Mouse (Mus musculus): ENCODE data around the gene T.
"Not testable (repeated sequence)": the region's sequence is repeated elsewhere in the genome, so short reads cannot be mapped to it uniquely, and the experiment has no call there.

The T gene

GRCm38 (mm10) chr17:8433978-8434960 lies at the start of gene T:
Gene T (plus strand): TSS chr17:8434423.
- no peak for DNase-seq

GRCm38 (mm10) chr17:8385441-8385840 lies 48.8 kb upstream of the T start:
- no peak for DNase-seq

DNA sequence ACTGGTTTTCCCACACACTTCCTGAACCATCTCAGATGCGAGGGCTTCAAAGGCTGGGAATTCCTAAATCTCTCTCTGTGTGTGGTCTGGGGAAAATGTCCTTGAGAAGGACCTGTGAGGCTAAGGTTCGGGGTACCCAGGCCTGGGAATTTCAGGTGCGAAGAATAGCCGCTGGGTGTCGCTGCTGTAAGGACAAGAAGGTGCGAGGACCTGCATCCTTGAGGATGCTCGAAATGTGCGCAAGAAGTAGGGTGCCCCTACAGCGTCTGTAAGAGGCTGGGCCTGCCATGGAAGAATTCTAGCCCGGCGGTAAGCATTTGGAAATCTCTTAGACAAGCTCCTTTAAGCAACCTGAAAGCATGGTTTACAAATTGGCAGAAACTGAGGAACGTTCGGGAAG lies 45.8 kb upstream of the T start:
- peak; percentile 65 for DNase-seq

GRCm38 (mm10) chr17:8388990-8389789 lies 45.0 kb upstream of the T start:
- DNase-seq, result peak; percentile 56

- no peak for DNase-seq
These were observed 44.5 kb upstream of the T start for GRCm38 (mm10) chr17:8389790-8390095.

DNA sequence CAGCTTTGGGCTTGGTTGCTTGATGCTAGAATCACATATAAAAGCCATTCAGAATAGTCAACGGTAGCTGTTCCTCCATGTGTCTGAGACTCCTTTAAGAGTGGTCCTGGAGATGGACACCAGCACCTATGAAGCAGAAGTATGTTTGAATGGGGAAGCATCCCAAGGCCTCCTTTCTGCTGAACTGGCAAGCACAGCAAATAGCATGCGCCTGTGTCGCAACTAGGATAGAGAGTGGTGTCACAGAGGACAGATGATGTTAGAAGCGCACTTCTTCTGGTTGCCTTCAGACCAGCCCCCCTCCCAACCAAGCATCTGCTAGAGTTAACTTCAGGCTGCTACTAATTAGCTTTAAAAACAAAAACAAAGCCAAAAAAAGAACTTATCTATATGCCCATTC lies 43.7 kb upstream of the T start:
- no peak for DNase-seq

DNA sequence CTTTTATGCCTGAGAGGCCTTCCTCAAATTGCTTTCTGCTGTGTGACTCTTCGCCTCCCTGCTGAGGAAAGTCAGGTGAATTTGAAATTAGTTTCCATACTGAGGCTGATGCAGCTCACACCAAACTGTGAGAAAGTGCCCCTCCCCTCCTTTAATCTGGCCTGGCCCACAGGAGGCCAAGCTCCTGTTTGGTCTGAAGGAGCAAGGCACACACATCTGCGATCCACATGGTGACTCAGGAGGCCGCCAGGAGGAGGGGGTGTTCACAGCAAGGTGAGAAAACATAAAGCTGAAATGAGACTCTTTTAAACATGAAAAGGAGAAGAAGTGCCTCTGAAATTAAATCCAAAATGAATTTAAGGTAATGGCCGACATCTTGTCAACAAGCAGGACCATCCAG lies 37.9 kb upstream of the T start:
- no peak for DNase-seq

- no peak for DNase-seq
These were observed 36.3 kb upstream of the T start for GRCm38 (mm10) chr17:8397946-8398345.

DNA sequence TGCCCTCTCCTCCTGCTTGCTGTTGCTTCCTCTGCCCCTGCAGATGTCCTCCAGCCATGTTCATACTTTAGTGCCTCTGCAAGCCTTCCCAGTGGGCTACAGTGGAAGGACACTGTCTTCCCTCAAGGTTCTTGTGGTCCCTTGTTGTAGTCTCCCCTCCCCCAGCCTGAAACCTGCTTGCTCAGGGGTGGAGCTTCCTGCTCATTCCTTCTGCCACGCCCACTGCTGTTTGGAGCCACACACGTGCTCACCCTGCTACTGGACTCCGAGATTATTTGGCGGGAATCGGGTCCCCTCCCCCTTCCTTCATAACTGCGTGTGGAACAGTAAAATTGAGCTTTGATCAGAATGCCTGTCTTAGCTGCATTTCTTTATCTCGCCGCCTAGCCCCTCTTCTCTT lies 30.3 kb upstream of the T start:
- DNase-seq, result not testable (repeated sequence)

DNA sequence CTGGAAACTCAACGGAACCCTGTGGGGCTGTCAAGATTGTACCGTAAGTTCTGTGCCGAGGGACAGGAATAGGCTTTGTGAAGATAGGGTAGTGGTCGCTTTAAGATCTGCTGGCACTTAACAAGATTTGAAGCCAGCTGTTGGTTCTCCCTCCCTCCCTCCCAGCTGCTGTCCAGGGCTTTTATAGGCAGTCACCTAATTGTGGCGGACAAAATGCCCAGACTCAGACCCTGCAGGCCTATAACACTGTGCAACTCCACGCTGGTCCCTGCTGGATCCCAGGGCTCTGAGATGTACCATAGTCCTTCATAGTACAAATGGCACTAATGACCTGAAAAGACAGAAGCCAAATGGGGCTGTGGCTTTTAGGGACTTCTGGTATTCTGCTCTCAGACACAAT lies 27.9 kb upstream of the T start:
- peak; percentile 35 for DNase-seq

DNA sequence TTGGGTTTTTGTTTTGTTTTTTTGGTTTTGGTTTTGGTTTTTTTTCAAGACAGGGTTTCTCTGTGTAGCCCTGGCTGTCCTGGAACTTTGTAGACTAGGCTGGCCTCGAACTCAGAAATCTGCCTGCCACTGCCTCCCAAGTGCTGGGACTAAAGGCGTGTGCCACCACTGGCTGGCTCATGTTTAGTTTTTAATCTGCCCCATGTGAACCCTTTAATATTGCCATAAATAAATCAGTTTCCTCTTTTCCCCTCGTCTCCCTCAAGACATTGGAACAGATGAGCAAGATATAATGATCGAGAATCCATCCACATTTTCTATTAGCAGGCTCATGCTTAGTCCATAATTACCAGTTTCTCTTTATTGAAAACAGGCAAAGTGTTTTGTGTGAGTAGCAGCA lies 26.2 kb upstream of the T start:
- DNase-seq, result not testable (repeated sequence)

DNA sequence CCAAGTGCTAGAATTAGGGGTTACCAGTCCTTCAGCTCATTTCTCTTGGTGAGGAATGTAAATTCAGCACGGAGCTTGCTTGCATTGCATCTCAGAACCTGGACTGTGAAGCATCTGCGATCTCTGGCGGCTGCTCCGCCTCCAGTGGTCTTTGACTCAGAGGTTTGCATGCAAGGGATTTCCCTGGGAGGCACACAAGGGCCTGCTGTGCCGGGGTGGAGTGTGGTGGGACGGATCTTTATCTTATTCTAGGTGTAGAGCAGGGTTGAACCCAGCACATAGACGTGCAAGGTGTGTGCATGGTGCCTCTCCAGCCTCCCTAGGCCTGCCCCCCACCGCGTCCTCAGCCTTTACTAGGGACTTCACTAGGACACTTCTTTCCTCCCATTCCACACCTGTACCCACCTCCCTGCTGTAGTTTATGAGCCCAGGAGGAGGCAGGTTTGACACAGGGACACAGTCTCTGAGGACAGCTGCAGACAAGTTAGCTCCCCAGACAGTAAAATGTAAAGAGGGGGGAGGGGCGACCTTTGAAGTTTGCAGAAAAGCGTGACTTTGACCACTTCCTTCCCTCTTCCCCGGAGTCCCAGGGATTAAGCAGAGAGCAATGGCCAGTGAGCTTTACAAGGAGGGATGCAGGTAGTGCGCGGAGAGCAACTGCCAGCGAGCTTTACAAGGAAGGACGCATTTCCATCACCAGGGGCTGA lies 25.5 kb upstream of the T start:
- DNase-seq, result no peak

- DNase-seq, result no peak
These were observed 23.9 kb upstream of the T start for GRCm38 (mm10) chr17:8410330-8410729.

GRCm38 (mm10) chr17:8413656-8414055 lies 20.6 kb upstream of the T start:
- no peak for DNase-seq

GRCm38 (mm10) chr17:8415533-8415932 lies 18.7 kb upstream of the T start:
- DNase-seq, result peak; percentile 51

- DNase-seq, result no peak
These were observed 17.4 kb upstream of the T start for GRCm38 (mm10) chr17:8416865-8417264.

DNA sequence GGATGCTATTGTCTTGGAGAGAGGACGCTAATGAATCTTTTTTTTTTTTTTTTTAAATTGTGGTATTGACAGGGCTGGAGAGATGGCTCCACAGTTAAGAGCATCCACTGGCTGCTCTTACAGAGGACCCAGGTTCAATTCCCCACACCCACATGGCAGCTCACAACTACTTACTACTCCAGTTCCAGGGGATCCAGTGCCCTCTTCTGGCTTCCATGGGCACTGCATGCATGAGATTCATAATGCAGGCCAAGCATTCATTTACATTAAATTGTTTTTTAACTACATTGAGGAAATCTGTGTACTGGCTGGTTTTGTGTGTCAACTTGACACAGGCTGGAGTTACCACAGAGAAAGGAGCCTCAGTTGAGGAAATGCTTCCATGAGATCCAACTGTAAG lies 13.5 kb upstream of the T start:
- no peak for DNase-seq

- DNase-seq, result no peak
These were observed 12.7 kb upstream of the T start for GRCm38 (mm10) chr17:8421517-8421916.

DNA sequence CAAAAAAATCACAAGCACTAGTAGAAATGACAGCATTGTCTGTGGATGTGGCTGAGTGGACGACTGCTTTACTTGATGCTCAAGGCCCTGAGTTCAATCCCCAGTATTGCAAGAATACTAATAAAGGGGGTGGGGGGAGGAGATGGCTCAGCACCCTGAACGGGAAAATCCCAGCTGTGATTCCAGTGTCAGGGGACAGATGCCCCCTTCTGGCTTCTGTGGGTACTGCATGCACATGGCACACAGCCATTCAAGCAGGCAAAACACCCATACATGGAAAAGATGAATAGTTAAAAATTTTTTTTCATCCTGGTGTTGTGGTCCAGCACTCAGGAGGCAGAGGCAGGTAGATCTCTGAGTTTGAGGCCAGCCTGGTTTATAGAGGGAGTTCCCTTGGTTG lies 10.9 kb upstream of the T start:
- DNase-seq, result peak; percentile 64

GRCm38 (mm10) chr17:8429436-8429835 lies 4.8 kb upstream of the T start:
- no peak for DNase-seq

DNA sequence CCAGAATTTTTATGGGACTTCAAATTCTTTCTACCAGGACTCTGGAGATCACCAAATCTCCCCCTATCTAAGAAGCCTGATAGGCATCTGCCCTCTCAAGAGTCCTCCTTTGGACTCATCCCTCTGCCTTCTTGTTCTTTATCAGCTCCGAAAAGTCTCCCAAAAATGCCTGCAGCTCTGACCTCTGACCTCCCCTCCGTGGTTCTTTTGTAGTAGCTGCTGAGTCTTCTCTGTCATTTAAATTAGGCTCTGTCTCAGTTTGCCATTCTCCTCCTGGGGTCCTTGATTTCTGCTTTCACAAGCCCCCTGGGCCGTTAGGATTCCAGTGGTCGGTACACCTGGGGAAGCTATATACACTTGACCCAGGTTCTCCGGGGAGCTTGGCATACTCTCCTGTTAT lies 4.3 kb upstream of the T start:
- DNase-seq, result no peak

- DNase-seq, result no peak
These were observed 1.9 kb upstream of the T start for GRCm38 (mm10) chr17:8432179-8432800.

Data from retina, postnatal 1 day (tissue).